Mouse (Mus musculus) c-Kit-positive CD71-positive TER-119-positive erythroid progenitor cells, embryonic 14.5 days (primary cell): ENCODE results near the gene Hspg2.

Experiments used
- DNase-seq: peaks from one replicate; pipeline ENCODE4 v3.0.0-alpha.2; 2013; ENCODE audit warnings: low spot score

Gene Hspg2

GRCm38 (mm10) chr4:137480993-137481340, 12.4 kb downstream of the Hspg2 start:
- DNase-seq, result no peak

GRCm38 (mm10) chr4:137481381-137482030, 12.9 kb downstream of the Hspg2 start:
- no peak for DNase-seq

GRCm38 (mm10) chr4:137483871-137484270, 15.3 kb downstream of the Hspg2 start:
- DNase-seq, result no peak

GRCm38 (mm10) chr4:137484586-137484985, 16.0 kb downstream of the Hspg2 start:
- DNase-seq, result no peak

DNA sequence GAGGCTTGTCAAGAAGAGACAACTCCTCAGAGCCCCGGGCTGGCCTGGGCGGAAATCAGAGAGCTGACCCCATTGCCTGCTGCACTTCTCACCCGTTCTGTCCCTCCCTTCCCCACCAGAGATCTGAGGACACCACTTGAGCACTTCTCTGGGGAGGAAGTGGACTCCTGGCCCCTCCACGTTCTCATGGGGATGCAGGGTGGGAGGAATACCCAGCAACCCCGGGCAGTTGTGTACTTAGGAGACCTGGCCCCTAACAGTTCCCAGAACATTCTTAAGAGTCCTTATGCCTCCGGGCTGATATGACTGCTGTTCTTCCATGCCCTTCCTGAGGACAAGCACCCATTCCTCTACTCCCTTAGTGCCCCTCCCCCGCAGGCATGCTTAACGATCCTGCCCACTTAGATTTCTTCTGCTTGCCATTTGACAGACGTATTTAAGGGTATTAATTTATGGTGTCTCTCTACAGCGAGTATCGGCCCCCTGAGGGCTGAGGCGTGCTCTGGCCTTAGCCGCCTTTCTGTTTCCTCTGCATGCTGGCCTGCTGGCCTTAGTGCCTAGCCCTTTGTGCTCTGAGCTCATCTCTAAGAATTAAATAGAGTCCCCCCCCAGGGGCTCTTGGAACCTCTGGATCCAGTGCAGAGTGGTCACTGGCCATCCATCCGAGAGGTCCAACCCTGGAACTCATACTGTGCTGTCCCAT, 16.8 kb downstream of the Hspg2 start:
- no peak for DNase-seq

- no peak for DNase-seq
Measured at GRCm38 (mm10) chr4:137486081-137487014, 17.8 kb downstream of the Hspg2 start.

- no peak for DNase-seq
Measured at GRCm38 (mm10) chr4:137487286-137488000, 18.9 kb downstream of the Hspg2 start.

DNA sequence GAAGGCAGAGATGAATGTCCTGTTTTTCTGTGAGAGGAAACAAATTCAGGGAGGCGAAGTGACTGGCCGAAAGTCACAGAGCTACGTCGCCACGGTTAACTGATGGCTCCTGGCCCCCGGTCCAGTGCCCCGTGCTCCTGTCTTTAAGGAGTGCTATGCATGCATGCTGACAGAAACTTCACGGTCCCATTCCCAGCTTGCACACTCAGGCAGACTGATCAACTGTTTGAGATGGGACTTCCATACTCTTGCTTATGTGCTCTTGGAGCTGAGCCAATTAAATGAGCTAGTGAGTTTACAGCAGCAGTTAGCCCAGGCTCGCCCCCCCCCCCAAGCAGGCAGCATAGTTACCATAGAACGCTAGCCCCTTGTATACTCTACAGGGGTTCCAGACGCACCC, 19.5 kb downstream of the Hspg2 start:
- no peak for DNase-seq

DNA sequence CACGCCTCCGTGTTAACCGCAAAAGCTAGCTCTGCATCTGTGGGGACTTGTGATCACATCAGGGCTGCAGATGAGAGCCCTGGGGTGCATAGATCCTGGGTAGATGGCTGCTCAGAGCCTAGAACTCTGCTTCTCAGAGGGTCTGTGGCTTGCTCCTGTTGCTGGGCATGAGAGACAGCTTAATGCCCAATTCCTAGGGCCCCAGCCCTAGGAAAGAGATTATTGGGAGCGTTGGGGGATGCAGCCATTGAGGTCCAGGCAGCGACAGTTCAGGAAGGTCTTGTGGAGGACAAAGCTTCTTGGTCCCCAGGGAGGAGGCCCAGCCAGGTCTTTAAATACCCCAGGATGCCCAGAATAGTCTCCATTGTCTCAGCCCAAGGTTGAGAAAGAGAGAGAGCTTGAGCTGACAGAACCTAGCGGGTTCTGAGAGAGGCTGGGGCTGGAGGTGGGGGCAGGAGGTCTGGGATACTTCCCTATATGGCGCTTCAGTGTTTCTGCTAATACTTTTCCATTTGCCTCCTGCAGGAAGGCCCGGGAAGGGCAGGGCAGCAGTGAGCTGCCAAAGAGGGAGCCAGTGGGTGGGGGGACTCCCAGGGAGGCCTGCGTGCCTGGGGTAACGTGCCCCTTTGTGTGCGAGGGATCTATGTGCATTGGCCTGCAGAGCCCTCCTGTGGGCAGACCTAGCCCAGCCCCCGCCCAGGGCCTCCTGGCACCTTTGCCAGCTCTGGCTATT, 20.2 kb downstream of the Hspg2 start:
- DNase-seq, result no peak

DNA sequence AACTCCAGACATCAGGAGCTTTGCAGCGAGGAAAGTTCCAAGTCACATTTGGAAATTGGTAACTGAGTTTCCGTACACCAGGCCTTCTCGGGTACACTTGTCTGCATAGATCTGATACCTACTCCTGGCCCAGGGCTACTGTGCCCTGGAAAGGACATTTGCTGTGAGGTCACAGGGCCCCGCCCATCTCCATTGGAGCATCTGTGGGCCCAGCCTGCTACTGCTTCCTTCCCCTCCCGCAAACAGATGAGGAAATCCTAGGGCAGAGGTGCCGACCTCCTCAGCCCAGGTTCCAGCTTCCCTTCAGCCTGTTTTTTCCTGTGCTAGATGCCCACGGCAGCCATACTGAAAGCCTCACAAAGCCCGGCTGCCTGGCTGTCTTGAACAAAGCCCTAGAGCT, 21.4 kb downstream of the Hspg2 start:
- no peak for DNase-seq

- no peak for DNase-seq
Measured at GRCm38 (mm10) chr4:137492563-137492962, 24.0 kb downstream of the Hspg2 start.

- DNase-seq, result no peak
Measured at GRCm38 (mm10) chr4:137493187-137493586, 24.6 kb downstream of the Hspg2 start.

DNA sequence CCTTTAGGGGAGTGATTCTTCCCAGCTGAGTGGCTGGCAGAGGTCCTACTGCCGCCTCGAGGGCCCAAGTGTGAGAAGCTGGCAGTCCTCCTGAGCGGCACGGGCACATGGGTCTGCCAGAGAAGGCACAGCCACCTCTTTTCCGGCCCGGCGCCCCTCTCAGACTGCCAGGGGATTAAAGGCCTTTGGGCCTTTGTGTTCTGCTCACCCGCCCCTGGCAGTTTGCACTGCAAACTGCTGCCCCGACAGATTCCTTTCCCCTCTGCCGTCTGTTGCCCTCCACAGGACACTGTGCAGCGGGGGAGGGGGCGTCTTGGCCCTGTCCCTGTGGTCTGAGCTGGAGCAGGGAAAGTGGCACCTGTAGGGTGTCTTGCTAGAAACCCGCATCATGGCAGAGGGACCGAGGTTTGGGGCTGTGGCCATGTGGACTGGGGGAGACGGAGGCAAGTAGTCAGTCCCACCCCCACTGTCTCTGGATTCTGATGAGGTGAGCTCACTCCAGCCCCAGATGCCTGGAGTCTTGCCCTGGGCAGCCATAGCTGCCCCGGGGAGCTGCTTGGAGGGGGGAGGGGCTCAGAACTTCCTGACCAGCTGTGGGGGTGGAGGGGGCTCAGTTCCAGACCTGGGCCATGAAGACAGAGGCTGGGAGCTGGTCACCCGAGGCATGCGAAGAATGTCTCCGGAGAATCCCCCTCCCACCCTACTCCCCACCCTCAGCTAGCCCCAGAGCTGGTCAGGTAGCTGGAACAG, 26.4 kb downstream of the Hspg2 start:
- DNase-seq, result no peak

DNA sequence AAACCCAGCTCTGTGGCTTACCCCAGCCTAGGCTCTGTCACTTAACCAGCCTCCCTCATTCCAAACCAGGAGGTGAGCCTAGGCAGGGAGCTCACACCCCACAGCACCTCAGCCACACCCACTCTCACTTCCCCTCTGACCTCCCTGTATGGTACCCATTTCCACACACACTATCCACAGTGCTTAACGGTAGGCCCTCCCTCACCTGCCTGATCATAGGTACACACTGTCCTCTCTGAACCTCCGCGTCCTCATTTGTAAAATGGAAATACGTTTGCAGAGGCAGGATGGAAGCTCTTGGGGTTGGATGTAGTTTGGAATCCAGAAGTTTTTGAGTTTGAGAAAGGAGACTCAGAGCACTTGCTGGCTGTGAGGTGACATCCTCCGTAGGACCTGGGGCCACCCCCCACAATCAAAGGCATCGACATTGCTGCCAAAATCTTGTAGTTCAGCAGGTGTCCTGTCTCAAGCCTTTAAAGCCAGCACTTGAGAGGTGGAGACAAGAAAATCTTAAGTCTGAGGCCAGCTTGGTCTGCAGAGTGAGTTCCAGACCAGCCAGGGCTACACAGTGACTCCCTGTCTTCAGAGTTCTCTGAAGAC, 27.0 kb downstream of the Hspg2 start:
- DNase-seq, result no peak

GRCm38 (mm10) chr4:137497367-137497766, 28.8 kb downstream of the Hspg2 start:
- DNase-seq, result no peak

GRCm38 (mm10) chr4:137497892-137498722, 29.5 kb downstream of the Hspg2 start:
- no peak for DNase-seq

DNA sequence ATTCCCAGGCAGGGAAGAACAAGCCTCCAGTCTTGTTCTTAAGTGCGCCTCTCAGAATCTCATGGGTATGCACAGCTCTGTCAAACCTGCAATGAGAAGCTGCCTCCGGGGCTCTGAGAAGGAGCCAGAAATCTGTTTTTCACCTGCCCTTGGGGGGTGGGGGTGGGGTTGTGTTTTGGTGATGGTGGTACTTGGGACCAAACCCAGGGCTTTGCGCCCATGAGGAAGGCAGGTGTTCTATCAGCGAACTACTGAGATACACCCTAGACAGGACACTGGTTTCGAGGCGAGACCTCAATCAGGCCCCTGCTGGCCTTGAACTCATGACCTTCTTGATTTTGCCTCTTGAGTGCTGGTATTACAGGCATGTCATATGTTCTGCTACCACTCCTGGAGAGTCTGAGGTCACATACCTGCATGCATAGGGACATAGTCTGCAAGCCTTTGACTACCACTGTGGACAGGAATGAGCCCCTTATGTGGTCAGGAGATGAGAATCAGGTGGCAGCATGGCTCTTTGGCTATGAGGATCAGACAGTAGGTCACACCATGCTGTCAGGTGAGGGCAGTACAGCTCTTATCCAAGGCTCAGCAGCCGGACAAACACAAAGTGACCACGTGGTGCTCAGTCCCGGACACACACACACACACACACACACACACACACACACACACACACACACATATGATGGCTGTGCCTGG, 30.5 kb downstream of the Hspg2 start:
- no peak for DNase-seq

DNA sequence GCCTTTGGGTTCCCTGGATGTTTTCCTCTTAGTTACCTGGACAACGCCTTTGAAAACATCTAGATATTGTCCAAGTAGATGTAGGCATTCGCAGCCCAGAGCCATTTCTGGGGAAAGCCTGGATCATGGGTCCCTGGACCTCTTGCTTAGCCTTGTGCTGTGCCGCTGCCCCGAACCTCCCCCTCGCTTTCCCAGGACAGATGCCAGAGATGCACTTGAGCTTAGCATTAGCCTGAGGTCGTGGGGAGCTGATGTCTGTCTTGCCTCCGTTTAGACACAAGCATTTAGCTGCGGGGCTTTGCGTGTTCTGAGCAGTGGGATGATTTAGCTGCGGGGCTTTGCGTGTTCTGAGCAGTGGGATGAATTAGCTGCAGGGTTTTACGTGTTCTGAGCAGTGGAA, 31.6 kb downstream of the Hspg2 start:
- no peak for DNase-seq

GRCm38 (mm10) chr4:137500953-137501352, 32.4 kb downstream of the Hspg2 start:
- no peak for DNase-seq
